In the genomic region with DNA sequence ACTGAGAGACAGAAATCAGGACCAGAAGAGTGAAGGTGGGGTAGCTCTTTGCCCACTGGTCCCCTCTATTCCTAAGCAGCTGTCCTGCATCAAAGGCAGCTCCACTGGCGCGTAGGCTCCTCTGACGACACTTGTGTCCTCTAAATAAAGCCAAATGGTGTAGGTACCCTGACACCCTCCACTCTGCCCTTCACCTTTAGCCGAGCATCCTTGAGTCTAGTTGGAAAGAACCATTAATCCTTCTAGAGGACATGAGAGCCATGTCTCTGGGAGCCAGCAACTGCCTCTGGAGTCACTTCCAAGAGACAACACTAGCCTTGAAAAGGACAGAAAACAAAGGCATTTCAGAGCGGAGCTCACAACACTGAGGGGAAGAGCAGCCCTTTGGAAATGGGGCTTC, we compare ENCODE assay signal across 21 mouse cellular contexts. TPM values are rescaled to one million over a fixed set of nuclear protein-coding genes. Genes with fewer than 3 reads are reported as not detected.
DNase-seq lines count a peak whose midpoint lies in the region; ATAC-seq and TF ChIP-seq lines count a peak whose summit lies in the region.
"Had no signal": no experiment of that assay in that cellular context is flagged by ENCODE, and none has a peak within 500 bp of the region (broad histone marks: within the 10 kb centered on the region; RNA-seq: fewer than 3 reads in every experiment).

No protein-coding gene starts in this region.

- no peak for TF ChIP-seq POLR2A in cortical plate, adult 2 months (IDR thresholded peaks at IDR 0.05; ENCODE audit: extremely low read depth, insufficient read depth, low read length)

- H3K4me3 ChIP-seq in embryonic facial prominence, embryonic 13.5 days = no peak overlapping the region
- H3K4me3 ChIP-seq in embryonic facial prominence, embryonic 10.5 days = no peak overlapping the region
- H3K4me3 ChIP-seq in cortical plate, adult 2 months (ENCODE audit: insufficient read depth, low read length) = no peak overlapping the region
- H3K4me3 ChIP-seq in midbrain, embryonic 14.5 days (replicated peaks; ENCODE audit: low read depth, low read length) = no peak overlapping the region
- H3K4me3 ChIP-seq: heart, embryonic 10.5 days; neural tube, embryonic 12.5 days had no signal

- no peak overlapping the region for H3K4me2 ChIP-seq in embryonic facial prominence, embryonic 13.5 days
- no peak overlapping the region for H3K4me2 ChIP-seq in midbrain, embryonic 14.5 days (ENCODE audit: low read length)
- H3K4me2 ChIP-seq: liver, embryonic 11.5 days; neural tube, embryonic 12.5 days had no signal

- no peaks in the 10 kb centered on the region for H3K27me3 ChIP-seq in embryonic facial prominence, embryonic 13.5 days
- no peaks in the 10 kb centered on the region for H3K27me3 ChIP-seq in embryonic facial prominence, embryonic 10.5 days (replicated peaks; ENCODE audit: low read depth, poor library complexity, severe bottlenecking)
- H3K27me3 ChIP-seq in midbrain, embryonic 14.5 days (ENCODE audit: control insufficient read depth, insufficient read depth, low read length) = no peaks in the 10 kb centered on the region
- H3K27me3 ChIP-seq: neural tube, embryonic 12.5 days had no signal

- peak overlapping the region; percentile 28; the same call in 1 of the 2 replicates for H3K27ac ChIP-seq in embryonic facial prominence, embryonic 13.5 days
- no peak overlapping the region for H3K27ac ChIP-seq in embryonic facial prominence, embryonic 10.5 days (replicated peaks)
- H3K27ac ChIP-seq in cortical plate, adult 2 months (ENCODE audit: insufficient read depth, low read length) = peak overlapping the region; percentile 9; the same call in 1 of the 2 replicates
- peak overlapping the region; percentile 21; the same call in 1 of the 2 replicates for H3K27ac ChIP-seq in midbrain, embryonic 14.5 days (replicated peaks; ENCODE audit: low read depth, low read length)
- H3K27ac ChIP-seq: heart, embryonic 10.5 days; neural tube, embryonic 12.5 days; stomach, postnatal 0 days had no signal

- 62% methylated on average over 5 of the region's 5 CpGs for WGBS in embryonic facial prominence, embryonic 13.5 days
- 66% methylated on average over 5 of the region's 5 CpGs for WGBS in embryonic facial prominence, embryonic 10.5 days
- WGBS in midbrain, embryonic 14.5 days = 59% methylated on average over 5 of the region's 5 CpGs

- no peaks in the 10 kb centered on the region for H3K9me3 ChIP-seq in embryonic facial prominence, embryonic 13.5 days
- no peaks in the 10 kb centered on the region for H3K9me3 ChIP-seq in embryonic facial prominence, embryonic 10.5 days
- H3K9me3 ChIP-seq in midbrain, embryonic 14.5 days (ENCODE audit: control insufficient read depth, low read length) = no peaks in the 10 kb centered on the region
- H3K9me3 ChIP-seq: heart, embryonic 10.5 days; neural tube, embryonic 12.5 days had no signal

- ATAC-seq in embryonic facial prominence, embryonic 13.5 days (ENCODE audit: insufficient number of reproducible peaks, insufficient read depth, low FRiP score, low TSS enrichment, low read depth) = no peak
- ATAC-seq in midbrain, embryonic 14.5 days (ENCODE audit: low FRiP score, low TSS enrichment) = no peak
- ATAC-seq in megakaryocyte, adult 5-6 weeks (ENCODE audit: poor library complexity, severe bottlenecking) = no peak
- ATAC-seq: inflammation-experienced regulatory T-cells, adult 6 months; liver, postnatal 0 days had no signal

- H3K4me1 ChIP-seq in embryonic facial prominence, embryonic 13.5 days = peaks cover 36% of the 10 kb centered on the region
- peaks cover 34% of the 10 kb centered on the region for H3K4me1 ChIP-seq in embryonic facial prominence, embryonic 10.5 days
- peaks cover 18% of the 10 kb centered on the region for H3K4me1 ChIP-seq in cortical plate, adult 2 months (ENCODE audit: control insufficient read depth, insufficient read depth, low read length)
- H3K4me1 ChIP-seq in midbrain, embryonic 14.5 days (ENCODE audit: control insufficient read depth, insufficient read depth, low read length) = peaks cover 31% of the 10 kb centered on the region

- no peak overlapping the region for H3K9ac ChIP-seq in embryonic facial prominence, embryonic 13.5 days
- H3K9ac ChIP-seq in midbrain, embryonic 14.5 days (replicated peaks; ENCODE audit: low read length) = no peak overlapping the region
- H3K9ac ChIP-seq: liver, postnatal 0 days had no signal

- DNase-seq in embryonic facial prominence, embryonic 10.5 days (ENCODE audit: low spot score) = no peak
- peak; percentile 46 for DNase-seq in adrenal gland, postnatal 14 days
- no peak for DNase-seq in midbrain, embryonic 14.5 days
- DNase-seq in cerebellum, adult 9-10 months = no peak
- DNase-seq: cerebellum, adult 18-20 months; gastrocnemius, postnatal 36 days; heart, postnatal 4 days; kidney, adult 18-20 months; liver, postnatal 0 days; lung, postnatal 10 days; right cerebral cortex, postnatal 14 days; thymus, adult 2 months; thymus, postnatal 4 days had no signal

- peaks cover 20% of the 10 kb centered on the region for H3K36me3 ChIP-seq in embryonic facial prominence, embryonic 13.5 days
- H3K36me3 ChIP-seq in embryonic facial prominence, embryonic 10.5 days (replicated peaks) = peaks cover 26% of the 10 kb centered on the region
- H3K36me3 ChIP-seq in midbrain, embryonic 14.5 days (ENCODE audit: control insufficient read depth, insufficient read depth, low read length) = peaks cover 62% of the 10 kb centered on the region

- TF ChIP-seq CTCF in cortical plate, adult 2 months (IDR thresholded peaks at IDR 0.05; ENCODE audit: extremely low read depth, insufficient read depth, low read length) = no peak

RNA-seq across cellular contexts. Expression of gene Olfm1, which starts 34.2 kb away (rescaled TPM):
- polyA plus RNA-seq in embryonic facial prominence, embryonic 13.5 days (2015; fragmentation: Nextera tagmentation; extraction: Ambion mirVana) = 17.0 and 23.9 TPM in 2 replicates
- 16.8 and 20.4 TPM in 2 replicates for polyA plus RNA-seq in embryonic facial prominence, embryonic 10.5 days (2016; fragmentation: Nextera tagmentation; extraction: Ambion mirVana)
- 32.3 and 37.4 TPM in 2 replicates for total RNA-seq in adrenal gland, postnatal 14 days (2021)
- polyA plus RNA-seq in cortical plate, adult 2 months (2012; rRNA removed) = 1,426 and 1,489 TPM in 2 replicates
- polyA plus RNA-seq in midbrain, embryonic 14.5 days (2014; fragmentation: Nextera tagmentation; extraction: Ambion mirVana) = 295 and 301 TPM in 2 replicates
- 101 and 108 TPM in 2 replicates for total RNA-seq in megakaryocyte, adult 5-6 weeks (2015)
- total RNA-seq in megakaryocyte, adult 5-6 weeks (2017) = 66.1 and 67.4 TPM in 2 replicates

Comparison
In these comparisons a context has a peak if more than half of its experiments do, and no peak if none do; other contexts are left out.
1. RNA of gene Olfm1, which starts 34.2 kb away (polyA plus RNA-seq): 1,426 to 1,489 TPM in cortical plate, adult 2 months and 295 to 301 TPM in midbrain, embryonic 14.5 days; 17.0 to 23.9 TPM in embryonic facial prominence, embryonic 13.5 days and 16.8 to 20.4 TPM in embryonic facial prominence, embryonic 10.5 days; every median in the first group is over 10 times any median in the second.